Mouse (Mus musculus) lung, postnatal 14 days (tissue): Measurements from ENCODE around the gene Il31.
"Not testable (repeated sequence)": the region's sequence is repeated elsewhere in the genome, so short reads cannot be mapped to it uniquely, and the experiment has no call there.

Source experiments
- DNase-seq: peaks from one replicate; pipeline ENCODE4 v3.0.0; 2021

The Il31 gene

DNA sequence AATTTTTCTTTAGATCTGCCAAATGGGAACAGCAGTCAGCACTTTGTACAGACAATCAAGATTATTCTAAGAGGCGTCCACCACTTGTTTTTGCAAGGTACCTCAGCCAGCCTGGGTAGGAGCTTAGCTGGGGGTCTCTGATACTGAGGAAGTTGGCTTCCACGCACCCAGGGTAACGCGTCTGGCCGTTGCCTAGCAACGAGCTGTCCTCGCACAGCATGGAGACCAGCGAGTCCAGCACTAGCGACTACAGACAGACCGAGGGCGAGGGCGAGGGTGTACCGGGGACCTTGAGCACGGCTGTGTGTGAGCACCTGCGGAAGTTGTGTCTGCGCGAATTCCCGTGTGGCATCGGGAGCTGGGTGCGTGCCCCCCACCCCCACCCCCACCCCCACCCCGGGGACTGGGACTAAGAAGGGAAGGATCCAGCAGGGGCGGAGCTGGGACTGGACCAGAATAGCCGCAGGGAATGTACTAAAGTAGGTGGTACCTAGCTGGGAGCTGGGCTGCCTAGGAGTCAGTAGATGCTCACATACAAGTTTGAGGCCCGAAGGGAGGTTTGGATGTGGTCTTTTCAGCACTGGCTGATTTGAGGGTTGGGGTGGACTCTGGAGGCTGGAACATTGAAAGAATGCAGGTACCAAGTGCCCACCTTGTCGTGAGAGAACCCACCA is at the start of gene Il31, which contains the start of gene Lrrc43:
Il31 (minus strand) TSS at position 378 of the 674 bp plus-strand sequence.
Lrrc43 (plus strand) TSS at position 194 of the 674 bp plus-strand sequence.
- no peak for DNase-seq

DNA sequence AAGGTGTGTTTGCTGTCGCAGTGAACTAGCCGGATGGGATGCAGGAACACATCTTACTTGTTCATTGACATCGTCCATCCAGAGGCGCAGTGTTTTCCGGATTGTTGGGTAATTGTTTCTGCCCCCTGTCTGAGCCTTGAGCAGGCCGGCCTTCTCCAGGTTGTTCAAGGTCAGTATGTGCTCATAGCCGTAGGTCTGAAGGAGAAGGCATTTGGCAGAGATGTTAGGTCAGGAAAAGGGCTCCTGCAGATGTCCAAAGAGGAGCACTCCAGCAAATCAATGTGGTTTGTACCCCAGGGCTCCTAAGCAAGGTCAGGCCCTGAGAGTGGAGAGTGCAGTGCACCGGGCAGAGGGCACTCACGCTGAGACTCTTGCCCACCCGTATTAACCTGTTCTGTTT is 44.5 kb upstream of the Il31 start:
- no peak for DNase-seq

DNA sequence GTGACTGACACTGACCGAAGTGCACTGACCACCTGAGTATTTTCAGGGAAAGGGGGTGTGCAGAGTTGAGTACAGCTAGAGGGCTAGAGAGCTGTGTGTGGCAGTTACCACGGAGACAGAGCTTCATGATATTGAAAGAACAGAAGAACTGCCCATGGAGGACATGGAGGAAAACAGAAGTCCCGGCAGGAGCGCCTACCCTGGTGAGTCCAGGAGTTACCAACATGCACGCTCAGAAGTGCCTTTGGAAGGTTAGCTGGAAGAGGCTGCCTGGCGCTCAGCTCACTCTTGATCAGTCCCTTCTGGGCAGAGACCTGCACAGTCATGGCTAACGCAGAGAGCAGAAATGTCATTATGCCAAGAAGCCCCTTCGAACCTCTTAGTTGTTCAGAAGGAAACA is 40.8 kb upstream of the Il31 start:
- DNase-seq, result no peak

DNA sequence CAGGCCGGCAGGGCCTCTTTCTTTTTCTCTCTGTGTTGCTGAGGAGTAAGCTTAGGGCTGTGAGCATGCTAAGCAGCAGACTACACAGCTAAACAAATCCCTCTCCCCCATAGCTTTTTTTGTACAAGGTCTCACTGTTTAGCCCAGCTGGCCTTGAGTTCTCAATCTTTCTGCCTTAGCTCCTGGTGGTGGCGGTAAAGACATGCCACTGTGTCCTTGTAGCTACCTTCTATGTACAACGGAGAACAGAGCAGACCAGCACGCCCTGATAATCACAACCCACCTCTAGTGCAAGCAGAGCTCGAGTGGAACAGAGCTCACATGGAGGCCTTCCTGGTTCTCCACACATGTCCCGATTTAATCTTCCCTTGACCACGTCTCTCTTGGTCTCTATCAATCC is 39.4 kb upstream of the Il31 start:
- no peak for DNase-seq

DNA sequence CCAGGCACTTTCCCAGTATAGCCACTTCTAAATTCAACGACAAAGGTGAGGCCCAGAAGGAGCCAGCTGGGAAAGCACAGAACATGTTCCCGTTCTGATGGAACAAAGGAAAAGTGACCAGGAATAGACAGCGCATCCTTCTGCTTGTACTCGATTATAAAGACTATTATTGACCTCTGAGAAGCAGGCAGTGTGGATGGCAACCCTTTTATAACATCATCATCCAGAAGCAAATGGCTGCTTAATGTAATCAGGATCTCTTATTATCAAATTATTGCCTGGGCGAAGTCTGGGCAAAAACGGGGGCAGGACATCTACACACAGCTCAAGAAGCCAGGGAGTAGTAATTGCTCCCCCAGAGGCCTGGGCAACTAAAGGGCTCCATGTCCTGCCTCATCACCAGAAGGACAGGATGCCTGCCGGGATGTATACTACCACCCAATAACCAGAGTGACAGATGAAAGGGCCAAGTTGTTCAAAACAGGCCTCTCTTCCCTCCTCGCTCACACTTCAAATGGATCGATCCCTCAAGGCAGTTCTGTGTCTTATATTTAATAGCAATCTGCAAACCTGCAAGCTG is 36.7 kb upstream of the Il31 start:
- DNase-seq, result no peak

GRCm38 (mm10) chr5:123525281-123525680 is 36.0 kb upstream of the Il31 start, which contains the start of gene Gm49027:
TSS of gene Gm49027 (minus strand) at chr5:123525488.
- no peak for DNase-seq

DNA sequence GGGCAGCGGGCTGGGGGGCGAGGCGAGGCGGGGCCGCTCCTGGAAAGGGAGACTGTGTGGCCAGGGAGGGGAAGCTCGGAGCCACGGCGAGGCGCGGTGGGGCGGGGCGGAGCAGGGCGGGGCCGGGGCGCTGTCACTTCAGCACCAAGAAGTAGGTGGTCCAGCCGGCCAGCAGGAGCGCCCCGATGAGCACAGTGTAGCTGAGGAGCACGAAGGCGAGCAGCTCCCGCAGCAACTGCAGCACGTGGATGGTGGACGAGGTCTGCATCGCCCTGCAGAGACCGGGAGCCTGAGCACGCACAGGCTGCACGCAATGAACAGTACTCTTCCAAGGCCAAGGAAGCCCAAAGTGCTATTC is 35.1 kb upstream of the Il31 start:
- DNase-seq, result no peak

DNA sequence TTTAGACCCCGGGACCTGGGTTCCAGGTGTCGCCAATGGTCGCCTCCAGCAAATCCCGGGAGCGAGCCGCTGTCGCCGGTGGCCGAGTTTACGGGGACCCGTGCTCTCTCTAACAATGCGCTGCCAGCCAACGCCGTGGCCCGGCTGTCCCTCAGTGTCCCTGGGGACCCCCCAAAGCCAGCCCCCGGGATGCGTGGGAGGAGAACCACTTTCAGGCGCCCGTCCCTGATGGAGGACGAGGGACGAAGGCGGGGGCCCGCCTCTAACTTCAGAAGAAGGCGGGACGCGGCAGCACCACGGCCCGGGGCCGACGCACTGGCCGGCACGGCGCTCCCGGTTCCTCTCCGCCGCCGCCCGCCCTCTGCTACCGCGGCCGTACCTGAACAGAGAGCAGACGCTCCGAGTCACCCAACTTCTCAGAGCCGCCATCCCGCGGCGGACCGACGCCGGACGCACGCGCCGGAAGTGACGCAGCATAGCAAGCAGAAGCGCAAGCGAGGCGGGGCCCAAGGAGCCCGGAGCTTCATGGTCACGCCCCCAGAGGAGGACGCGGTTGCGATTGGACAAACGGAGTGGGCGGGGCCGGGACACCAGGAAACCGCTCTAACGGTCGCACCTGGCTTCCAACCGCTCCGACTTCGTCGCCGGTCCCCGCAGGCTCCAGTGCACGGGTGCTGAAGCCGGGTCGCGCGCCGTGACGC is 34.6 kb upstream of the Il31 start, which contains the start of gene Diablo:
Diablo (minus strand) TSS at position 485 of the 701 bp plus-strand sequence.
- DNase-seq, result peak; percentile 98

GRCm38 (mm10) chr5:123522166-123522565 is 32.9 kb upstream of the Il31 start:
- no peak for DNase-seq

DNA sequence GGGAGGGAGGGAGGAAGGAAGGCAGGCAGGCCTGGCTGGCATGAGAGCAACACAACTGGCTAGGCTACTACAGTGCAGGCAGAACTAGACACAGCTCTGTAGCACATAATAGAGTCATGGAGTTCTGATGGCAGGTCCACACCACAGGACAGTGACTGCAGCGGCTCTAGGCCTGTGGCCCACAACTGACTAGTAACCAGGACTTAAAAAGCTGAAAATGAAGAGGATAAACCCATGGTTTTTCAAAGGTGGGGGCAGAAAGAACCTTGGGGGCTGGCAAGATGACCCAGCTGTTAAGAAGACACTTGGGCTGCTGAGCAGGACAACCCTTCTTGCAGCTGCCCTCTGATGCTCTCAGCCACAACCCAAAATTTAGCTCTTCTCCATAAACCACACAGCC is 32.3 kb upstream of the Il31 start:
- DNase-seq, result no peak

- DNase-seq, result no peak
Observed at GRCm38 (mm10) chr5:123520666-123521065, 31.4 kb upstream of the Il31 start.

DNA sequence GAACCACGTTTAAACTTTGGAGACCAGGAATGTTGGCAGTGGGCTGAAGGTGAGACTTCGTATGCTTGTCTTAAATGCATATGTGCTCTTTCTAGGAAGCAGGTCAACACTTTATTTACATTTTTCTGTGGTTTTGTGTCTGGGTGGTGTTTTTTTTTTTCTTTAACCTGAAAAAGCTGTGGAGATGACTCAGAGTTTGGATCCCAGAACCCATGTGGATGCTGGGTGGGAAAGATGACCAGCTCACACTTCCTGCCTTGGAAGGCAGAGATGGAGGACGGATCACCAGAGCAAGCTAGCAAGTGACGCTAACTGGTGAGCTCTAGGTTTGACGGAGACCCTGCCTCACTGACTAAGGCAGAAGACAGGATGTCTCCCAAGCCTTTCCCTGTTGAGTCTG is 25.6 kb upstream of the Il31 start:
- DNase-seq, result no peak

DNA sequence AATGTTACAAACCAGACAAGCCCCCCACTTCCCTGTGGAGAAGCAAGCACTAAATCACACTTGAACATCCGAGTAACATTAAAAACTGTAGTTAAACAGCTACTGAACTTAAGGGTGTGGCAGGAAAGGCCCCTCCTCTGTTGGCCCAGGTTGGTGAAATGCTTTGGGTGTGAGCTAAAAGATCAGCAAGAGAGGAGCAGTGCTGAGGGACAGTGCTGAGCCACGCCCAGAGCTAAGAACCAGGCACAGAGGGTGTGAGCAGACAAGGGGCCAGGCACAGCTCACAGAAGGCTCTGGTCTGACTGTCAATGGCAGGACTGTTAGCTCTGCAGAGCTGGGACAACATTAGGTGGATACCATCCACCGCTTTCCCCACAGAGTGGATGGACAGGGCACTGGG is 22.8 kb upstream of the Il31 start:
- no peak for DNase-seq

- DNase-seq, result not testable (repeated sequence)
Observed at GRCm38 (mm10) chr5:123511426-123511825, 22.1 kb upstream of the Il31 start.

GRCm38 (mm10) chr5:123510160-123510559 is 20.9 kb upstream of the Il31 start, which contains the start of gene B3gnt4:
TSS of gene B3gnt4 (plus strand) at chr5:123510460.
- no peak for DNase-seq

GRCm38 (mm10) chr5:123508921-123509320 is 19.6 kb upstream of the Il31 start:
- DNase-seq, result no peak

- DNase-seq, result peak; percentile 84
Observed at GRCm38 (mm10) chr5:123507936-123508723, 18.8 kb upstream of the Il31 start.

- no peak for DNase-seq
Observed at GRCm38 (mm10) chr5:123501973-123502372, 12.7 kb upstream of the Il31 start.

DNA sequence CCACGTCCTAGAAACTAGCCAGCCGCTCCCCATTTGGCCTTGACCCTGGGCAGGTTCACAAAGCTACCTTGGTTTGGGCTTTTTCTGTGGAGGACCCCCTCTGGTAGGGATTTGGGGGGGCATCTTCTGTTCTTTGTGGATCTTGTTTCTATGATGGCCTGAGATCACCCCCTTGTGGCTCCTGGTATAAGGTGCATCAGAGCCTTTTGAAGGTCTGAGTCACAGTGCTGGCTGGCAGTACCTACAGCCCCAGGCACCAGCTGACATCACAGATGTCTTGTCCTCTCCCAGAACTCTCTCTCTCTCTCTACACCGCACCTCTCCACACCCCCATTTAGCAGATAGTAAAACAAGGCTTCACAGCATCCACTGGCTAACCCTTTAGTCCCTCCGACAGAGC is 10.4 kb upstream of the Il31 start:
- peak; percentile 24 for DNase-seq

DNA sequence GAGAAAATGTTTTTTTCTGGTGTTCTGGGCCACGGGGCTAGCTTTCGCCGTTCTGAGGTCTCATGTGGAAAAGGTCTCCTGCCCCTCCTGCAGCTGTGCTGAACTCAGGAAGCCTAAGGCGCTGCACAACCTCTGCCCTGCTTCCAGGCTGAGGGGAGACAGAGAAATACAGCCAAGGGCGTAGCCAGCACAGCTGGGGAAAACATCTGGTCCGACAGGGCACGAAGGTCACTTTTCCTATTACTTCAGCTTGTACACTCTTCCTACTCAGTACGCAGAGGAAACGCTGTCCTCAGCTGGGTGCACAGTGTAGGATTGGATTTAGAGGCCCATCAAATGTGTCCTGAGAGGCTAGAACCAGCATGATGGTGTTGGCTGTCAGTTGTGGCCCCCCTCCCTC is 646 bp upstream of the Il31 start:
- no peak for DNase-seq

GRCm38 (mm10) chr5:123487659-123488395 is 1.5 kb downstream of the Il31 start:
- no peak for DNase-seq

- no peak for DNase-seq
Observed at GRCm38 (mm10) chr5:123473817-123474216, 15.5 kb downstream of the Il31 start.
